Mouse (Mus musculus): Measurements from ENCODE around the gene Ubtd1.

DNA sequence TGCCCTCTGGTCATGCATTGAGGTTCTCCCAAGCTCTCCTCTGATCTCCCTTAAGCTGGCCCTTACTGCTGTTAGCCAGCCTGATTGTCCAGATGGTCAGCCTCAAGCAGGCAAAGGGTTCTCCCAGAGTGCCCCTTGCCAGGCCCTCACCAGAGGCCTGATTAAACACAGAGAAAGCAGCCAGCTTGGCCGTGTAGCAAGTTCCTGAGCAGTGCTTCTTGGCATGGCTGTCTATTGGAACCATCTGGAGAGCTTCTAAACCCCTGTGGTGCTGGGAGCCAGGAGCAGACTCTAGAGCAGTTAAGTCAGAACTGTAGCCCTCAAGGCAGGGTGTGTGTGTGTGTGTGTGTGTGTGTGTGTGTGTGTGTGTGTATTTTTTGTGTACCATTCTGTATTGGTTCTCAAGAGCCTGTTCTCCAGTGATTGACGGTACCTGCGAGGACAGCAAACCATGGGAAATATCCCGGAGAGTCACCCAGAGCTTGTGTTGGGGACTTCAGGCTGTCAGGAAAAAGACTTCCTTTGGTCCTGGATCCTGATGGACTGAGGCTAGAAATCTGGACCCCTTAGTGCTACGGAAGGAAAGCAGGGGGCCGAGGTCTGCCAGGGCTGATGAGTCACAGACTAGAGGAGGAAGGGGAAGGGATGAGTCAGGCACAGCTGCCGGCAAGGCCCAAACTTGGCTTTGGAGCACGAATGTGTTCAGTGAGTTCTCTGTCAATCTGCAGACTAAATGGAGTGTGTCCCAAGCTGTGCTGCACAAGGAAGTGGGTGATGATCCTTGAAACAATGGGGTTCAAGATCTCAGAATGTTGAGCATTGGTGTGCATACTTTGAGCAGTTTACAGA is 36.1 kb downstream of the Ubtd1 start:
- TF ChIP-seq POLR2A (IDR thresholded peaks at IDR 0.05; ENCODE audit: low read depth, low read length) (no peak), CTCF (IDR thresholded peaks at IDR 0.05; ENCODE audit: extremely low read depth, insufficient read length, insufficient replicate concordance, low read depth, low read length) (no peak)

Data from small intestine, adult 2 months (tissue).